Comparison of ENCODE assay signal across 23 mouse cellular contexts in the genomic region with DNA sequence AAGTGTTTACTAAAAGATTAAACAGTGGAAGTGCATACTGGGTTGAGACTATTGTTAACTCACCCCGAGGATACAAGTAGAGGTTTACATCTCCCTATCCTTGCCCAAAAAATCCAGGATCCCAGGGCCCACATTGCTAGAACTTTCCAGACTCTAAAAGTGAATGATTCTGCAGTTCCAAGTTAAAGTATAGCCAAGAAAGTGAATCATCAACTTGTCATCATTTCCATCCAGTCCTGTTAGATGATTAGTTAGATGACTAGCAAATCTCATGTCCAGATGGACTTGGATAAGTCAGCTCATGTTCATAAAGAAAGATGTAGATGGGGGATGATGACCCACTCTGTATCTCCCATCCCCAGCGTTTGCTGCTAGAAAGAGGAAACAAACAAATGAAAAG.
DNase-seq lines count a peak whose midpoint lies in the region; ATAC-seq and TF ChIP-seq lines count a peak whose summit lies in the region.
"Had no signal": no experiment of that assay in that cellular context is flagged by ENCODE, and none has a peak within 500 bp of the region (broad histone marks: within the 10 kb centered on the region; RNA-seq: fewer than 3 reads in every experiment).

No protein-coding gene starts in this region.

- no peaks in the 10 kb centered on the region for H3K4me1 ChIP-seq in kidney, adult 2 months (ENCODE audit: control insufficient read depth, insufficient read depth, low read length)
- H3K4me1 ChIP-seq in kidney, embryonic 14.5 days (ENCODE audit: control insufficient read depth, insufficient read depth, low read length), result no peaks in the 10 kb centered on the region
- no peaks in the 10 kb centered on the region for H3K4me1 ChIP-seq in kidney, embryonic 15.5 days
- H3K4me1 ChIP-seq in neural tube, embryonic 15.5 days, result no peaks in the 10 kb centered on the region
- H3K4me1 ChIP-seq: embryonic facial prominence, embryonic 13.5 days; embryonic facial prominence, embryonic 15.5 days; forebrain, embryonic 12.5 days had no signal

- DNase-seq in kidney, adult 2 months, result peak; percentile 60
- peak; percentile 71 for DNase-seq in kidney, adult 9 months
- DNase-seq in Patski (ENCODE audit: low read depth, low spot score), result peak; percentile 15
- DNase-seq: adrenal gland, adult 2 months; adrenal gland, postnatal 10 days; adrenal gland, postnatal 25 days; cerebellum, adult 11 months; cerebellum, adult 18-20 months; cerebellum, adult 8-10 months; cerebellum, adult 9-11 months; cerebellum, postnatal 14 days; cerebellum, postnatal 36 days; embryo, embryonic 11 days had no signal

- POLR2A ChIA-PET in Patski (lab: Charles Lee), result no interaction called here

- H3K36me3 ChIP-seq in kidney, adult 2 months (ENCODE audit: control insufficient read depth, insufficient read depth, low read length), result no peaks in the 10 kb centered on the region
- no peaks in the 10 kb centered on the region for H3K36me3 ChIP-seq in kidney, embryonic 14.5 days (ENCODE audit: control insufficient read depth, insufficient read depth, low read length)
- H3K36me3 ChIP-seq in kidney, embryonic 15.5 days, result no peaks in the 10 kb centered on the region
- no peaks in the 10 kb centered on the region for H3K36me3 ChIP-seq in neural tube, embryonic 15.5 days
- H3K36me3 ChIP-seq: embryonic facial prominence, embryonic 13.5 days; embryonic facial prominence, embryonic 15.5 days; forebrain, embryonic 10.5 days; forebrain, embryonic 12.5 days had no signal

- TF ChIP-seq POLR2A in kidney, adult 2 months (IDR thresholded peaks at IDR 0.05; ENCODE audit: low read depth, low read length), result no peak

- WGBS in kidney, adult 2 months, result 39% methylated on average over 2 of the region's 2 CpGs
- WGBS in kidney, embryonic 14.5 days, result 65% methylated on average over 2 of the region's 2 CpGs
- WGBS in kidney, embryonic 15.5 days, result 64% methylated on average over 2 of the region's 2 CpGs
- WGBS in neural tube, embryonic 15.5 days, result 75% methylated on average over 2 of the region's 2 CpGs

- CTCF ChIA-PET in Patski (lab: Charles Lee), result interaction anchor here (1.0 kb wide), 1 partner anchor 32 kb away, joined by 4 read pairs; no protein-coding TSS in a partner anchor

- H3K4me2 ChIP-seq in kidney, embryonic 14.5 days (replicated peaks; ENCODE audit: low read depth, low read length), result no peak overlapping the region
- H3K4me2 ChIP-seq in kidney, embryonic 15.5 days, result no peak overlapping the region
- no peak overlapping the region for H3K4me2 ChIP-seq in neural tube, embryonic 15.5 days
- H3K4me2 ChIP-seq: embryonic facial prominence, embryonic 13.5 days; embryonic facial prominence, embryonic 15.5 days; forebrain, embryonic 12.5 days had no signal

- ATAC-seq in kidney, embryonic 14.5 days (ENCODE audit: low FRiP score, low TSS enrichment), result no peak
- ATAC-seq in kidney, embryonic 15.5 days (replicated peaks; ENCODE audit: low FRiP score), result no peak
- no peak for ATAC-seq in Patski
- ATAC-seq in neural tube, embryonic 15.5 days (ENCODE audit: low FRiP score), result no peak
- ATAC-seq: forebrain, embryonic 14.5 days; forebrain, embryonic 16.5 days had no signal

- H3K27me3 ChIP-seq in kidney, adult 2 months (replicated peaks; ENCODE audit: control insufficient read depth, insufficient read depth, low read length), result no peaks in the 10 kb centered on the region
- no peaks in the 10 kb centered on the region for H3K27me3 ChIP-seq in kidney, embryonic 14.5 days (ENCODE audit: control insufficient read depth, insufficient read depth, low read length)
- H3K27me3 ChIP-seq in kidney, embryonic 15.5 days, result no peaks in the 10 kb centered on the region
- no peaks in the 10 kb centered on the region for H3K27me3 ChIP-seq in Patski
- no peaks in the 10 kb centered on the region for H3K27me3 ChIP-seq in neural tube, embryonic 15.5 days (replicated peaks)
- H3K27me3 ChIP-seq: embryonic facial prominence, embryonic 13.5 days; embryonic facial prominence, embryonic 15.5 days; forebrain, embryonic 12.5 days had no signal

- no peak overlapping the region for H3K9ac ChIP-seq in kidney, embryonic 14.5 days (ENCODE audit: low read depth, low read length)
- H3K9ac ChIP-seq in kidney, embryonic 15.5 days, result no peak overlapping the region
- H3K9ac ChIP-seq in neural tube, embryonic 15.5 days (replicated peaks), result no peak overlapping the region
- H3K9ac ChIP-seq: embryonic facial prominence, embryonic 13.5 days; embryonic facial prominence, embryonic 15.5 days; forebrain, embryonic 12.5 days had no signal

- H3K4me3 ChIP-seq in kidney, adult 2 months (ENCODE audit: insufficient read depth, low read depth, low read length), result no peak overlapping the region
- H3K4me3 ChIP-seq in kidney, embryonic 14.5 days (ENCODE audit: low read length), result no peak overlapping the region
- H3K4me3 ChIP-seq in kidney, embryonic 15.5 days (replicated peaks), result no peak overlapping the region
- H3K4me3 ChIP-seq in neural tube, embryonic 15.5 days (replicated peaks), result no peak overlapping the region
- H3K4me3 ChIP-seq: embryonic facial prominence, embryonic 13.5 days; embryonic facial prominence, embryonic 15.5 days; erythroblast, embryonic 14.5 days; forebrain, embryonic 10.5 days; forebrain, embryonic 12.5 days had no signal

- H3K27ac ChIP-seq in kidney, adult 2 months (ENCODE audit: insufficient read depth, low read depth, low read length), result no peak overlapping the region
- no peak overlapping the region for H3K27ac ChIP-seq in kidney, embryonic 14.5 days (ENCODE audit: low read depth, low read length)
- no peak overlapping the region for H3K27ac ChIP-seq in kidney, embryonic 15.5 days
- H3K27ac ChIP-seq in neural tube, embryonic 15.5 days (replicated peaks), result no peak overlapping the region
- H3K27ac ChIP-seq: embryonic facial prominence, embryonic 13.5 days; embryonic facial prominence, embryonic 15.5 days; forebrain, embryonic 10.5 days; forebrain, embryonic 12.5 days had no signal

- in situ Hi-C loops in Patski (cut with MboI; ENCODE audit: low pct_unique_long_range_greater_than_20kb), result no loop called here

- TF ChIP-seq CTCF in kidney, adult 2 months (conservative IDR thresholded peaks at IDR 0.05; ENCODE audit: insufficient read depth, insufficient read length, low read depth, low read length), result no peak
- TF ChIP-seq CTCF in Patski (IDR thresholded peaks at IDR 0.05), result no peak

- H3K9me3 ChIP-seq in kidney, embryonic 14.5 days (ENCODE audit: control insufficient read depth, low read length), result no peaks in the 10 kb centered on the region
- no peaks in the 10 kb centered on the region for H3K9me3 ChIP-seq in kidney, embryonic 15.5 days (replicated peaks)
- no peaks in the 10 kb centered on the region for H3K9me3 ChIP-seq in neural tube, embryonic 15.5 days (replicated peaks)
- H3K9me3 ChIP-seq: embryonic facial prominence, embryonic 13.5 days; embryonic facial prominence, embryonic 15.5 days; forebrain, embryonic 10.5 days; forebrain, embryonic 12.5 days had no signal

Comparison
In these comparisons a context has a peak if more than half of its experiments do, and no peak if none do; other contexts are left out.
1. DNase-seq: peak in every context shown above with its lines; median percentile 71 in kidney, adult 9 months; 60 in kidney, adult 2 months; 15 in Patski.